Mouse (Mus musculus) adrenal gland (tissue): ENCODE data around the gene Hoxd3.

Experiments
- intact Hi-C: fragments of 180-260 bp; cut with DNase I; formaldehyde crosslinking; loops from one replicate; pipeline ENCODE4 v1.15.1; 2025
- microRNA-seq, 2 experiments: library from miRNA; unstranded; fragments of <30 nt; microRNA quantifications; one replicate each; pipeline ENCODE4; 2019

The Hoxd3 gene

GRCm38 (mm10) chr2:74763976-74764375 lies 52.2 kb downstream of the Hoxd3 start:
- intact Hi-C loops, result no loop called here

- intact Hi-C loops, result no loop called here
Observed at GRCm38 (mm10) chr2:74774359-74774758, 62.6 kb downstream of the Hoxd3 start.

GRCm38 (mm10) chr2:74777536-74778275 lies 66.0 kb downstream of the Hoxd3 start:
- intact Hi-C loops, result no loop called here

- intact Hi-C loops, result no loop called here
Observed at GRCm38 (mm10) chr2:74781386-74781785, 69.7 kb downstream of the Hoxd3 start.

- intact Hi-C loops, result no loop called here
Observed at GRCm38 (mm10) chr2:74795531-74795930, 83.8 kb downstream of the Hoxd3 start.

Small RNA genes lying within 50 kb of the gene (microRNA-seq; reads per million reads assigned to microRNA genes)
- gene Gm44463 (0 reads per million in 2 experiments), gene Mir10b (17,403 to 34,599 reads per million in 2 experiments)
